Mouse (Mus musculus) T-helper 2 cell (primary cell): ENCODE data around the gene Napsa.

Experiments
- in situ Hi-C: fragments of 300-600 bp; cut with MboI, MseI; formaldehyde crosslinking; loops from one replicate; pipeline ENCODE4 v1.15.1; 2025; ENCODE audit warnings: high pct_unique_total_duplicates

Gene Napsa

DNA sequence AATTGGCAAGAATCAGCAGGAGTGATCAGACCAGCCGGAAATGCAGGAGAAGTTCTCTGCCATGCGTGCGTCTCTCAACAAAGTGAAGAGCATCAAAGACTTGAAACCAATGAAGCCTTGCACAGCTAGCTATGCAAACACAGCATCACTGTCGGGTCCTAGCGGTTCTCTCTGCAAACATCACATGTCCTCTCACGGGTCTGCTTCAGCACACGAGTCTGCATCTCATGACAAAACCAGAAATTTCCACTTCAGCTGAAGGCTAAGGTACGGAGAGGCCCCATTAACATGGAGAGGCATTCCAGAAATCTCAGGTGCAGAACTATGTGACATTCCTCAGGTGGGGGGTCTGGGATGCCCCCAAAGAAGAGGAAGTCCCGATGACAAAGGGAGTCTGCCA, 3.4 kb upstream of the Napsa start:
- in situ Hi-C loops: no loop called here

DNA sequence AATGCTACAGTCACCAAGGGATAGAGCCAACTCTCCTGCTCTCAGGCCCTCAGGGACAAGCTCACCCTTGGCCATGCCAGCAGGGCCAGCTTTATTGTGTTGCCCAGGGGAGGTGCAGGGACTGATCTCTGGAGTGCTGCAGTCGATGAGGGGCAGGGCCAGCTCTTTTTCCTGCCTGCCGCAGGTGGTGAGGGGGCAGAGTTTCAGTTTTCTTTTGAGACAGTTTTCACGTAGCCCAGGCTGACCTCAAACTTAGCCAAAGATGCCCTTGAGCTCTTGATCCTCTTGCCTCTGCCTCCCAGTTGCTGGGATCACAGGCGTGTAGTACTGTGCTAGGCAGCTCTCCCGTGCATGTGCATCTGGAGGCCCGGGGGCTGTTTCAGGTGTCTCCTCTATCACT, 1.2 kb upstream of the Napsa start:
- in situ Hi-C loops: no loop called here

DNA sequence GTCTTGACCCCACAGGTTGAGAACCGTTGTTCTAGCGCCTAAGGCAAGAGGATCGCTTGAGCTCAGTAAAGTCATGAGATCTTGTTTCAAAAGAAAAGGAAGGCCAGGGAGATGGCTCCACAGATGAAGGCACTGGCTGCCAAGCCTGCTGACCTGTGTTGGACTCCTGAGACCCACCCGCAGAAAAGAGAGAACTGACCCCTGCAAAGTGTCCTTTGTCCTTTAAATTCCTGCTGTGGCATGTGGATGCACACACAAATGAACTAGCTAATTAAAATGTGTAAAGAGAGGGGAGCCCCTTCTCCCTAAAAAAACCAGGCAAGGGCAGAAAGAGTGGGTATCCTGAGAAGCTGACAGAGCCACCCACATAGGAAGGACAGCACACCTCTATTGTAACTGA, 369 bp upstream of the Napsa start:
- in situ Hi-C loops: no loop called here

DNA sequence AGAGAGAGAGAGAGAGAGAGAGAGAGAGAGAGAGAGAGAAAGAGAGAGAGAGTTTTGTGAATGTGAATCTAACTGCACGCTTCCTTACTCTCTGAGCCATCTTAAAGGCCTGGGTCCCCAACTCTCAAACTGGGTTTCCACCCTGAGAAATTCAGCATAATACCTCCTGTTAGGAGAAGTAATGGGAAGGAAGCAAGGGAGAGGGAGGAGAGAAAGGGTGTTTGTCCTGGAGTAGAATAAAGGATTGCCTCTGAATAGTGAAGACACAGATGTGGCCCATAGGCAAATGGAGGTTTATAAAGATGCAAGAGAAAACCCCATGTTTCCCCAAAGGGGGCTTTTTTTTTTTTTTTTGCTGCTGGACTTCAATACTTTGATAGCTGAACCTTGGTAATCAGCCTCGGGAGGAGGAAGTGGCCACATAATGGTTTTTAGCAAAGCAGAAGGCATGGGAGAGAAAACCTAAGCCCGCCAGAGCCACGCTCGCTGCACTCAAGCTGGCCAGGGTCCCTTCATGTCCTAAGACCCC, 840 bp downstream of the Napsa start:
- in situ Hi-C loops: no loop called here

DNA sequence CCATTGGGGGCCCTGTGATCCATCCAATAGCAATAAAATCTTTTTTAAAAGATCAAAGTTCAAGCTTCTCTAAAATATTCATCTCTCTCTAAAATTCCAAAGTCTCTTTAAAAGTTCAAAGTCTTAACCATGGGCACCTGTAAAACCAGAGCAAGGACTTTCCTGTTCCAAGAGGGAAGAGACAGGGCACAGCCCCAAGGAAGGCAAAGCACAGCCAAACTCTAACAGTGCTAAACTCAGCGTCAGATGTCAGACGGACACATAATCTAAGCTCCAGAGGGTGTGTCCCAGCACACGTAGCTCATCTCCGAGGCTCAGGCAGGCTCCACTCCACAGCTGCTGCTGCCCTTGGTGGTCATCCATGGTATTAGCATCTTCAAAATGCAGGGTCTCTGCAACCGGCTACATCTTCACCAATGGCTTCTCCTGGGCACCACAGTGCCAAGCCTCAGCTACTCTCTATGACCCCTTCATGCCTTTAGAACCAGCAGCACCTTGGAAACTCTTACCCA, 4.2 kb downstream of the Napsa start:
- in situ Hi-C loops: no loop called here

DNA sequence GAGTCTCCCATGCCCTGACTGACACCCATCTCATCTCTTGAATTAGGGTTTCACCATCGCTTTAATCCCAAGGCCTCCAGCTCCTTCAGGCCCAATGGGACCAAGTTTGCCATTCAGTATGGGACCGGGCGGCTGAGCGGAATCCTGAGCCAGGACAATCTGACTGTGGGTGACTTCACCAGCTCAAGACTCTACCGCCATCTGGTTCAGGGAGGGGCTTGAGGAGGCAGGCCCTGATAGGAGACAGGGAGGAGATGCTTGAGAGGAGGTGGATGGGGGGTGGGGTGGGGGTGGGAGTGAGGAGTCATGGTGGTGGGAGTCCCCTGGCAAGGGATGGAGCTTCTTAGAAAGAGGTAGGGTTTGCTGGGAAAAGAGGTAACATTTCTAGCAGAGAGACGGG, 9.5 kb downstream of the Napsa start:
- in situ Hi-C loops: no loop called here

DNA sequence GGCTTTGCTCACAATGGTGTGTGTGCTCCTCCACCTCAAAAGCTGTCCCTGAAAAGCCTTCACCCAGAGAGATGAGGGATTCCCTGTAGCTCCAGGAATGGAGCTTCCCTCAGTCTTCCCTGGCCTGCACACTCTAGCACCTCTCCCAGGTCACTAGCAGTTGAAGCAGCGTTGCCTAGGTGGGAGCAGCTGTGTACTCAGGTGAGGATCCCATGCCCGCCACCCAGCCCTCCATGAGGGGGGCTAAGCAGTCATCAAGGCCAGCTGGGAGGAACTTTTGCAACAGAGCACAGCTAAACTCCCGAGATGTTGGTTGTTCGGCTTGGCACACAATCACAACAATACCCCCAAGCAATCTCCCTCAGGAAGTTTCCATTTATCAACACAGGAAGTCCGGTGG, 10.5 kb downstream of the Napsa start:
- in situ Hi-C loops: no loop called here

DNA sequence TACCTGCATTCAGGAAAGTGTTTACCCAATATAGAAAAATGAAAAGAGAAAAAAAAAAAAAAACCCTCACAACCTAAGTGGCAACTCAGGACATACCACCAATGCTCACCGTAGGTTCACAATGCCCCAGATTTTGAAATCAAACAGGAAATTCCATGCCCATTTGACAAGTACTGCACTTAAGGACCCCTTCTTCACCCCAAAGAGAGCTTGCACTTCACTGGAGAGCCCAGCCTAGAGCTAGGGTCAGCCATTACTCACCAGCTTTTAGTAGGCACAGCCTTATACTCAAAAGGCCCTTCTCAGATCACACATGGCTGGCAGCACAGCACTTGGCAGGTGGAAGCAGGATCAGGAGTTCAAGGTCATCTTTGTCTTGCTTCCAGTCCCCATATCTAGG, 11.0 kb downstream of the Napsa start:
- in situ Hi-C loops: no loop called here

DNA sequence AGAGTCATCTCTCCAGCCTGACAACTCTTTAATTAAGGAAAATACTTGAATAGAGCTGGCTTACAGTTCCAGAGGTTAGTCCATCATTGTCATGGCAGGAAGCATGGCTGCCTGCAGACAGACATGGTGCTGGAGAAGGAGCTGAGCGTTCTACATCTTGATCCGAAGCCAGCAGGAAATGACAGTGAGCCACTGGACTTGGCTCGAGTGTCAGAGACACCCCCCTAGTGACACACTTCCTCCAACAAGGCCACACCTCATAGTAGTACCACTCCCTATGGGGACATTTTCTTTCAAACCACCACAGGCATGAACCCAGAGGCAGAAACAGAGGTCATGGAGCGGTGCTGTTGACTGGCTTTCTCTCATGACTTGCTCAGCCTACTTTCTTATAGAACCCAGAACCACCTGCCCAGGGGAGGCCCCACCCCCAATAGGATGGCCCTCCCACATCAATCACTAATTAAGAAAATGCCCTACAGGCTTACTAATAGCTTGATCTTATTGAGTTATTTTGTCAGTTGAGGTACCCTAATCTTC, 12.2 kb downstream of the Napsa start:
- in situ Hi-C loops: no loop called here

DNA sequence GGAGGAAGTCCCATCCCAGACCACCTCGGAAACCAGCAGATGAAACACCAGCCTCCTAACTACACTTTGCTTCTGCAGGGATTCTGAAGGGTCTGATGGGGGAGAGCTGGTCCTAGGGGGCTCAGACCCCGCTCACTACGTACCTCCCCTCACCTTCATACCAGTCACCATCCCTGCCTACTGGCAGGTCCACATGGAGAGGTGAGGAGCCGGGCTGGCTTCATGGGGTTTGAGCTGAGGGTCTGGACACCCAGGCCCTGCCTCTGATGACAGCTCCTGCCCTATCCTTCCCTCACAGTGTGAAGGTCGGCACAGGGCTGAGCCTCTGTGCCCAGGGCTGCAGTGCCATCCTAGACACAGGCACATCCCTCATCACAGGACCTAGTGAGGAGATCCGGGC, 12.7 kb downstream of the Napsa start:
- in situ Hi-C loops: no loop called here

DNA sequence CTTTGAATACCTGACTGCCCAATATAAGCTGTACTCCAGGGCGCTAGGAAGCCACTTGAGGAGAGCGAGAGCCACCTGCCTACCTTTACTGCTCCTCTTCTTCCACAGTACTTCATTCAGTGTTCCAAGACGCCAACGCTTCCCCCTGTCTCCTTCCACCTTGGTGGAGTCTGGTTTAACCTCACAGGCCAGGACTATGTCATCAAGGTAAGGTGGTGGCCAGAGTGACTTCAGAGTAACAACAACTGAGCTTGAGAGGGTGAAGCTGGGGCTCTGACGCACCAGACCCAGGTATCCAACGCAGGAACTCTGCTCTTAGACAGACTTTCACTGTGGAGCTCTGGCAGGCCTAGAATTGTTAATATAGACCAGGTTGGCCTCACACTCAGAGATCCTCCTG, 13.4 kb downstream of the Napsa start:
- in situ Hi-C loops: no loop called here

DNA sequence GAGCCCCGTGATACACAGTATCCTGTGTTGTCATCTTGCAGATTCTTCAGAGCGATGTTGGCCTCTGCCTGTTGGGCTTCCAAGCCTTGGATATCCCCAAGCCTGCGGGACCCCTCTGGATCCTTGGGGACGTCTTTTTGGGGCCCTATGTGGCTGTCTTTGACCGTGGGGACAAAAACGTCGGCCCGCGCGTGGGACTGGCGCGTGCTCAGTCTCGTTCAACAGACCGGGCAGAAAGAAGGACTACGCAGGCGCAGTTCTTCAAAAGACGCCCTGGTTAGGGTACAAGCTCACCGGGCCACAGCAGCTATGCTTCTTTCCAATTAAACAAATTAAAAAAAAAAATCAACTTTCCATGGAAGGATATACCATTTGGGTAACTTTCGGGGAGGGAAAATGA, 14.3 kb downstream of the Napsa start:
- in situ Hi-C loops: no loop called here

DNA sequence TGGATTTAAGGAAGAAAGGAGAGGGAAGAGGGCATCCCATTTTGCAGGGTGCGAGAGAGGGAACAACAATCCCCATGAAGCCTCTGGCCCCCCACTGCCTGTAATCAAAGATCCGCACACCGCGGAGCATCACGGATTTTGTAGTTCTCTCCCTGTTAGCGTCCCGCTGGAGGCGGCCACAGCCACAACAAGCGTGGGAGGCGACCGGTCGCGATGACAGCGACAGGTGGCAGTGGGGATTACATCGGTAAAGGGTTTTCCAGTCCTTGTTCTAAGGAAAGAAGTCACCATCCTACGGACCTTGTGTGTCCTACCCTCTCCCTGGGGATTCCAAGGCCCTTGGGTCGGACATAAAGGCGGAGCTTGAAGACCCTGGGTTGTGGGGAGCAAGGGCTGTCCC, 14.8 kb downstream of the Napsa start:
- in situ Hi-C loops: no loop called here

DNA sequence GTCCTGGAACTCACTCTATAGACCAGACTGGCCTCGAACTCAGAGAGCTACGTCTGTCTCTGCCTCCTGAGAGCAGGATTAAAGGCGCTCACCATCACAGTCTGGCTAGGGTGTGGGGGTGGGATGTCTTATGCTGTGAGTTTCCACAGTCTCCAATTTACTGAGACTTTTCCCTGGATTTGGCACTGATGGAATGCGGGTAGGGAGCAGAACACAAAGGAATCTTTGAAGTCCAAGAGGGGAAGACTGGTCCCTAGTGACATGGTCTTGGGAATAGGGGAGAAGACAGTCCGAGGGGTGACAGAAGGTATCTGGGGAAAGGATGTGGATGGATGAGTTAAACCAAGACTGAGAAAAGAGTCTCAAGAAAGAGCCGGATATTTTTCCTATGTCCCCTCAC, 15.5 kb downstream of the Napsa start:
- in situ Hi-C loops: no loop called here

DNA sequence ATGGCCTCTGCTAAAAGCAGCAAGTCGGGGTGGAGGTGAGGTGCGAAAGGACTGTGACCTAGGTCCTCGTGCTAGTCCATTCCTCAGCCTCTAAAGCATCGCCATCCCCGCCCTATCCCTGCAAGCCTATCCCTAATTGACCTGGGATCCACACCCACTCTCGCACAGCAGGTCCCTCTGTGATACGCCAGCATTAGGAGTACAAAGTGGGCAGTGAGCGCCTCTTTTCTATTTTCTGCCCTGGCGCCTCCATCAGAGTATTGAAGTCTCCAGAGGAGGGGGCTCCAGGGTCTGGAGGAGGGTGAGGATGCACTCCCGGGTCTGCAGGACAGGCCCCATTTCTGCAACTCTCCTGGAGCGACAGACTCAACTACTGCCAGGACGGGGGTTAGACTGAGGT, 16.2 kb downstream of the Napsa start:
- in situ Hi-C loops: no loop called here

DNA sequence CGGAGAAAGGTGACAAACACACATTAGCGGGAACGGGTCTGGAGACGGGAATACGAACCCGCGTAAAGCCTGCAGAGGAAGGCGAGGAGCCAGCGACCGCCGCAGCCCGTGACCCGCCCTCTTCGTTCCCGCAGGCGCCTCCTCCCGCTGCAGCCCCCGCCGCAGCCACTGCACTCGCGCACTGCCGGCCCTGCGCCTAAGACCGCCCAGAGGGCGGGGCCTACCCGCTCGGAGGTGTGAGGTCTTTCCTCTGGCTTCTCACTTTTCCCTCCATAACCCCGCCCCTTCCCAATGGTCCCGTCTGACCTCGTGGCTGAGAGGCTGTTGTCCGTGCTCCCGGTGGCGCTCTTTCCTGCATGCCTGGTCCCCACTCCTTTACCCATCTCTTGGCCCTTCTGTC, 17.0 kb downstream of the Napsa start:
- in situ Hi-C loops: no loop called here

DNA sequence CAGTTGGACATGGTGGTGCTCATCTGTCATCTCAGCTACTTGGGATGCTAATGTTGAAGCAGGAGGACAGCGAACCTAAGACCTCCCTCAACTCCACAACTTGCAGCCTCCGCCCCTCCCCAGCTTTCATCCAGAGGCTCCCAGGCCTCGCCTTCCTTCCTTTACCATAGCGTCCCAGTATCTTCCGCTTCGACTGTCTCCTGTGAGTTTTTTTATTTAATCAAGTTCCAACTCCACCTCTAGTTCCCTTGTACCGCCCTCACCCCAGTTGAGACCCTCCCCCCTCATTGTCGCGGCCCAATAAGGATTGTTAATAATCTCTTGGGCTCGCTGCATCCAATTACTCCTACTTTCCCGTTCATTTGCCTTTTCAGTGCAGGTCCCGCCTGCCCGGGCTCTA, 17.8 kb downstream of the Napsa start:
- in situ Hi-C loops: no loop called here

DNA sequence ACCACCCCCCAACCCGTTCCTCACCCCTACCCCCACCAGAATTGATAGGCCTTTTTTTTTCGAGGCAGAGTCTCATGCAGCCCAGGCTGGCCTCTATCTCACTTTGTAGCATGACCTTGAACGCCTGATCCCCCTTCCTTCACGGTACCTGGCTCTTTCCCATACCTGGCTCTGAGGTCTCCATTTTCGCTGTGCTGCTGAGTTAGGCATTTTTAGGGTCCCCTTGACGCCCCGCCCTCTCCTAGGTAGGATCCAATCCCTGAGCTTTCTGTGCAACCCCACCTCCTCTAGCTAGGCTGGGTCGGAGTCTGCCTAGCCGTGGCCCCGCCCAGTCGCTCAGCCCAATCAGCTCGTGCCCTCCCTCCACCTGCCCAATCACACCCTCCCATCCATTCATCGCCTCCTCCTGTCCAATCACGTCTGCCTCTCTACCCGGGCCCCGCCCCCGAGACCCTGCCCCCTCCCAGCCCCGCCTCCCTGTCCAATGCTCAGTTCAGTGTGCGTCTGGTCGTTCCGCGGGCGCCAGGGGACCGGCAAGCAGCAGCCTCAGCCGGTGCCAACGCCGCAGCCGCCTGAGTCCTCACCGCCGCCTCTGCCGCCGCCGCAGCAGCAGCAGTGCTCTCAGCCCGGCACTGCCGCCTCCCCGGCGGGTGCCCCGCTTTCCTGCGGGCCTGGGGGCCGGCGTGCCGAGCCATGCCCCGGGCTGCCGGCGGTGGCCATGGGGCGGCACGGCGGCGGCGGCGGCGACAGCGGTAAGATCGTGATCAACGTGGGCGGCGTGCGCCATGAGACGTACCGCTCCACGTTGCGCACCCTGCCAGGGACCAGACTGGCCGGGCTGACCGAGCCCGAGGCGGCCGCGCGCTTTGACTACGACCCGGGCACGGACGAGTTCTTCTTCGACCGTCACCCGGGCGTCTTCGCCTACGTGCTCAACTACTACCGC, 18.5 kb downstream of the Napsa start, which contains the start of gene Kcnc3:
TSS of gene Kcnc3 (plus strand) at position 263 of the 946 bp plus-strand sequence.
- in situ Hi-C loops: no loop called here

DNA sequence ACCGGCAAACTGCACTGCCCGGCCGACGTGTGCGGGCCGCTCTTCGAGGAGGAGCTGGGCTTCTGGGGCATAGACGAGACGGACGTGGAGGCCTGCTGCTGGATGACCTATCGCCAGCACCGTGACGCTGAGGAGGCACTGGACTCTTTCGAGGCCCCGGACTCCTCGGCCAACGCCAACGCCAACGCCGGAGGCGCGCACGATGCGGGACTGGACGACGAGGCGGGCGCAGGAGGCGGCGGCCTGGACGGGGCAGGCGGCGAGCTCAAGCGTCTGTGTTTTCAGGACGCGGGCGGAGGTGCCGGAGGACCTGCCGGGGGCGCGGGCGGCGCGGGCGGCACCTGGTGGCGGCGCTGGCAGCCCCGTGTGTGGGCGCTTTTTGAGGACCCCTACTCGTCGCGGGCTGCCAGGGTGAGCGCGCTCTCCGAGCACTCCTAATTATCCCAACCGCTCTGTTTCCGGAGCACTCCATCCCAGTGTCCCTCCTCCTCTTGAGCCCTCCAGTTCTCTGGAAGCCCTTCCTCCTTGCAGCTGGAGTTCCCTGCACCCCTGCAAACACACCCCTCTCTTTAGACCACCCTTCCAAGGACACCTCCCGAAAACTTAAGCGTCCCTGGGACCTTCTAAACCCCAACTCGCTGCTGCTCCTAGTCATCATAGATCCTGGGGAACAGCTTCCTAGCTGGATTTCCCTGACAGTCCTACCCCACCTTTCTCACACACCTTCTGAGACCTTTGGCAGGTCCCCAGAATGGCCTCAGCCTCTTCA, 19.4 kb downstream of the Napsa start:
- in situ Hi-C loops: no loop called here

DNA sequence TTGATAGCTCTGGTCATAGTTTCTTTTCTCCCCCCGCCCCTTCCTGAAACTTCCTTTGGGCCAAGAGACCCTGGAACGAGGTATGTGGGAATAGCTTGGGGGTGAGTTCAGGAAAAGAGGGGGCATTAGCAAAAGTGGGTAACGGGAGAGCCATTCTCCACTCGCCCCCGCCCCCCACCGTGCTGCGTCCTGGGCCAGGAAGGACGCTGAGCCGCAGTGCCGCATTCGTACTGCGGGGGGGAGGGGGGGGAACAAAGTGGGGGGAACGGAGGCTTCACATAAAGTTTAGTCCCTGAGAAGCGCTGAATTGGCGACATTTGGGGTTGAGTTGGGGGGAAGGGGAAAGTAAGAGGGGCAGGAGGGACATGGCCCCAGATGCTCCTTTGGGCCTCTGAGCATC, 20.9 kb downstream of the Napsa start:
- in situ Hi-C loops: no loop called here

DNA sequence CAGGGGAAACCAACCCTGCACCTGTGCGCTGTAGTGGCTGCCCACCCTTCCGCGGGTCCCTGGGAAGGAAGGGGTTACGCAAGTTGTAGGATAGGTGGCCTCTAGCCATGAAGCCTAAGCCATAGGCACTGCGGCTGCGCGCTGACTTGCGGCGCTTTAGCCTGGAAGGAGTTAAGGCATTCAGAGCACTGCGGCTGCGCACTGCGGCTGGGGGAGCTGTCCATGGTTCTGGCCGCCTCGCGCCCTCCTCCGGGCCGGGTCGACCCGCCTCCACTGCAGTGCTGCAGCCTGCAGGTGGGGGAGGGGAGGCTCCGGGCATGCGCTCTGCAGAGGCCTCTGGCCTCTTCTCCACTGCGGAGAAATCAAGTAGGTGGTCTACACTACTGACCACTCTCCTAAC, 21.6 kb downstream of the Napsa start:
- in situ Hi-C loops: no loop called here

DNA sequence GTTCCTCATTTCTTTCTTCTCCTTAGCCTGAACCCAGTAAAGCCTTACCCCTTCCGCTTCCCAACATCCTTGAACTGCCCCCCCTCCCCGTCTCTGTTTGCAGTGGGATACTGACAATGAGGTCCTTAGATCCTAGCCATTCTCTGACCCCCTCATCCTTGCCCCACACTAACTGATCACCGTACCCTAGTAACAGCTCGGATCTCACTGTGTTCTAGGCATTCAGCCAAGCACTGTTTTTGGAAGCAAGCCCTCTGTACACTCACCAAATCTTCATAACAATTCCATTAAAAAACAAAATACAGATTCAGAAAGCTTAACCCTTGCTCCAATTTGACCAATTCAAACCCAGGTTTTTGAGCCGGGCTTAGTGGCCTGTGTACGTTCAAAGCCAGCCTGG, 22.1 kb downstream of the Napsa start:
- in situ Hi-C loops: no loop called here
